ENCODE assay signal across 18 mouse cellular contexts in the genomic region with DNA sequence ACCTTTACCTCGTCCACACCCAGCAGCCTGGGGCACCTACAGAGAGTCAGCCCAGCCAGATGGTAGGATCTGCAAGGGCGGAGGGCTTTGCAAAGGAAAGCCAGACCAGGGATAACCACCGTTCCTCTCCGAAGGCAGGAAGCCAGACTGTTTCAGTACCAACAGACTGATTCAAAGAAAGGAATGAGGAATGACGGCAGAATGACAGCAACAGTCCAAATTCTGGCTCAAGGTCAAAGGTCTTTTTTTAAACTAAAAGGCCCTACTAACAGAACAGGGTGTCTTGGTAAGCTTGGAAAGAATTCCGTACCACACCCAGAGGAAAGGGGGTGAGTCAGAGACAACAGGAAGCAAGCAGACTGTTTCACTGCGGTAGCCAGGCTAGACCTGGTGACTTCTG. TPM values are rescaled to one million over a fixed set of nuclear protein-coding genes. Genes with fewer than 3 reads are reported as not detected.
DNase-seq lines count a peak whose midpoint lies in the region; TF ChIP-seq lines count a peak whose summit lies in the region.
"Had no signal": no experiment of that assay in that cellular context is flagged by ENCODE, and none has a peak within 500 bp of the region (broad histone marks: within the 10 kb centered on the region; RNA-seq: fewer than 3 reads in every experiment).

No protein-coding gene starts in this region.

- H3K79me2 ChIP-seq in liver, adult 2 months (ENCODE audit: control insufficient read depth, insufficient read depth, low read length), result no peaks in the 10 kb centered on the region

- 46% methylated on average over 7 of the region's 7 CpGs for WGBS in liver, adult 2 months

- peaks cover 2% of the 10 kb centered on the region; the same call in 1 of the 2 replicates for H3K4me1 ChIP-seq in liver, adult 2 months (ENCODE audit: control insufficient read depth, insufficient read depth, low read length)
- H3K4me1 ChIP-seq: stomach, embryonic 15.5 days had no signal

- TF ChIP-seq CTCF in gastrocnemius, adult 2 months (IDR thresholded peaks at IDR 0.05), result no peak
- TF ChIP-seq CTCF in liver, adult 2 months (IDR thresholded peaks at IDR 0.05; ENCODE audit: low read depth, low read length), result no peak

- no peak overlapping the region for H3K9ac ChIP-seq in liver, adult 2 months (ENCODE audit: low read depth, low read length)
- H3K9ac ChIP-seq: embryonic facial prominence, embryonic 13.5 days; midbrain, embryonic 15.5 days; stomach, embryonic 15.5 days had no signal

- intact Hi-C loops in gastrocnemius, adult 2 months (cut with DNase I), result loop anchor here (5.0 to 10.0 kb wide), 3 partner anchors 76 to 158 kb away; no protein-coding TSS in a partner anchor
- intact Hi-C loops in gastrocnemius, postnatal 14 days (cut with DNase I; ENCODE audit: low total_unique reads), result loop anchor here (5.0 to 10.0 kb wide), 2 partner anchors 33 to 156 kb away; no protein-coding TSS in a partner anchor

- no peak for TF ChIP-seq POLR2A in liver, adult 2 months (IDR thresholded peaks at IDR 0.05; ENCODE audit: extremely low read depth, insufficient read depth, low read length)

- no peak overlapping the region for H3K4me3 ChIP-seq in gastrocnemius, adult 2 months
- no peak overlapping the region for H3K4me3 ChIP-seq in liver, adult 2 months (ENCODE audit: insufficient read depth, low read depth, low read length)
- H3K4me3 ChIP-seq: embryonic facial prominence, embryonic 13.5 days; hindbrain, embryonic 10.5 days; limb, embryonic 10.5 days; midbrain, embryonic 15.5 days; stomach, embryonic 15.5 days had no signal

- DNase-seq in gastrocnemius, adult 2 months, result peak; percentile 54
- no peak for DNase-seq in gastrocnemius, postnatal 14 days
- peak; percentile 83 for DNase-seq in liver, adult 2 months (ENCODE audit: extremely low read depth, low read depth, low spot score)
- DNase-seq in liver, result no peak
- peak; percentile 98 for DNase-seq in R1 (ENCODE audit: low read depth, low spot score)
- peak; percentile 82 for DNase-seq in skeletal muscle tissue, adult 2 months (ENCODE audit: low read depth, low spot score)
- DNase-seq in c-Kit-positive CD71-positive TER-119-positive erythroid progenitor cells, embryonic 14.5 days (ENCODE audit: low spot score), result no peak
- no peak for DNase-seq in embryo, embryonic 10.5 days (ENCODE audit: low spot score)
- DNase-seq: adrenal gland, postnatal 25 days; cerebellum, postnatal 36 days; kidney, postnatal 14 days; right cerebral cortex, postnatal 4 days had no signal

- peak overlapping the region; percentile 80 for H3K27ac ChIP-seq in gastrocnemius, adult 2 months
- H3K27ac ChIP-seq in liver, adult 2 months (replicated peaks; ENCODE audit: insufficient read depth, low read depth, low read length), result no peak overlapping the region; the same call in 1 of the 2 replicates
- H3K27ac ChIP-seq: embryonic facial prominence, embryonic 13.5 days; hindbrain, embryonic 10.5 days; limb, embryonic 10.5 days; macrophage; midbrain, embryonic 15.5 days; stomach, embryonic 15.5 days had no signal

- H3K36me3 ChIP-seq in liver, adult 2 months (ENCODE audit: control insufficient read depth, insufficient read depth, low read length), result peaks cover 43% of the 10 kb centered on the region

- no peaks in the 10 kb centered on the region for H3K27me3 ChIP-seq in liver, adult 2 months (ENCODE audit: control insufficient read depth, insufficient read depth, low read length)
- H3K27me3 ChIP-seq: midbrain, embryonic 15.5 days had no signal

RNA-seq across cellular contexts. Expression of a gene that starts 25.5 kb away (rescaled TPM):
- total RNA-seq in gastrocnemius, adult 2 months (2021), result 100 to 1,000 TPM; 316 to 792 TPM
- total RNA-seq in gastrocnemius, postnatal 14 days (2021), result 100 to 1,000 TPM; 223 to 303 TPM
- total RNA-seq in liver, adult 2 months (2014; rRNA removed), result 206 and 278 TPM in 2 replicates
- 272 and 286 TPM in 2 replicates for polyA plus RNA-seq in liver, adult 2 months (2012; rRNA removed)

RNA-seq across cellular contexts. Expression of a gene that starts 58.6 kb away (rescaled TPM):
- under 1 TPM in 1 of 2 experiments, not detected in 1; 0.08 TPM for total RNA-seq in gastrocnemius, adult 2 months (2021)
- total RNA-seq in gastrocnemius, postnatal 14 days (2021), result under 1 TPM; 0.12 to 0.18 TPM
- total RNA-seq in liver, adult 2 months (2014; rRNA removed), result 0.18 and 0.20 TPM in 2 replicates
- 0.05 and 0.11 TPM in 2 replicates for polyA plus RNA-seq in liver, adult 2 months (2012; rRNA removed)
- polyA plus RNA-seq: macrophage had no signal

Comparison
In these comparisons a context has a peak if more than half of its experiments do, and no peak if none do; other contexts are left out.
1. DNase-seq: peak in gastrocnemius, adult 2 months (single experiment), liver, adult 2 months (single experiment), R1 (single experiment) and skeletal muscle tissue, adult 2 months (single experiment); none in gastrocnemius, postnatal 14 days (single experiment), liver (single experiment), c-Kit-positive CD71-positive TER-119-positive erythroid progenitor cells, embryonic 14.5 days (single experiment) and embryo, embryonic 10.5 days (single experiment).